Mouse (Mus musculus): Measurements from ENCODE around the gene Wfdc16.

The Wfdc16 gene

DNA sequence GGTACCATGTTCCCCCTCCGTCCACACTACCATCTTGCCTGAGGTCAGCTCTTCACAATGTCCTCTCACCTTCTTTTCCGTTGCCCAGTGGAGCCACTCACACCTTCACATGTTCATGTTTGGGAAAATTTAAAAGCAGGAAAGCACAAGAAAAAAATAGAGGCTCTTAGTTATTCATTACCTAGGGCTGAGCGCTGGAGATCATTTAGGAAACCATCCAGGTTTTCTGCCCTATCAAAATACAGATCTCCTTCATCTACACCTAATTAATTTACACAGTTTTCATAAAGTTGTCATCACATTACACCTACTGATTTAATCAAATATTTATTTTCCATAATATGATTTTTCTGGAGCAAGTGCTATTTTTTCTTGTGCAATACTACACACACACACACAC, at the start of gene Wfdc16:
Gene Wfdc16 (minus strand): TSS at position 101 of the 400 bp plus-strand sequence.
- H3K4me3 ChIP-seq (replicated peaks; ENCODE audit: low read length) = no peak within 1 kb of the TSS
- H3K9me3 ChIP-seq (ENCODE audit: low read length) = no peaks in the 10 kb centered on the region
- H3K4me1 ChIP-seq (replicated peaks; ENCODE audit: low read depth, low read length) = peaks cover 28% of the 10 kb centered on the region
- H3K36me3 ChIP-seq (ENCODE audit: insufficient read depth, low read length) = no peaks in the 10 kb centered on the region
- H3K27me3 ChIP-seq (ENCODE audit: insufficient read depth, low read length) = 0 out of 2 replicates have a peak, but pooled peaks cover 3% of the 10 kb centered on the region
- TF ChIP-seq CTCF (conservative IDR thresholded peaks at IDR 0.05; ENCODE audit: low read length) = no peak
- TF ChIP-seq POU5F1 (IDR thresholded peaks at IDR 0.05; ENCODE audit: borderline replicate concordance, low read length) = no peak
- no peak for TF ChIP-seq NANOG (IDR thresholded peaks at IDR 0.05; ENCODE audit: borderline replicate concordance, low read length)

DNA sequence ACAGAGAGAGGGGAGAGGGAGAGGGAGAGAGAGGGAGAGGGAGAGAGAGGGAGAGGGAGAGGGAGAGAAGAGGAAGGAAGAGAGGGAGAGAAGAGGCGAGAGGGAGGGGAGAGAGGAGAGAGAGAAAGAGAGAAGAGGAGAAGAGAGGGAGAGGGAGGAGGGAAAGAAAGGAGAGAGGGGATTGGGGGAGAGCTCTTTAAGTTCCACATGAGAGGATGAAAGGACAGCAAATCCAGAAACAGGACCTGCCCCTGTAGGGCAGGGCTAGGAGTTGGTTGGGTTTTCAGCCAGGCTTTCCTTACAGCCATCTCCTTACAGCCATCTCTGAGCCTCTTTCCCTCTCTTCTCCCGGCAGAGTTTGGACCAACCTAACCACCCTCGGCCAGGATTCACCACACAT, 46.2 kb upstream of the Wfdc16 start, which contains the start of gene Wfdc13:
Gene Wfdc13 (plus strand): TSS at position 301 of the 400 bp plus-strand sequence.
- Histone ChIP-seq H3K9me3 (ENCODE audit: low read length) (no peaks in the 10 kb centered on the region), H3K4me3 (replicated peaks; ENCODE audit: low read length) (no peak within 1 kb of the TSS), H3K36me3 (ENCODE audit: insufficient read depth, low read length) (no peaks in the 10 kb centered on the region), H3K27me3 (ENCODE audit: insufficient read depth, low read length) (peaks cover 6% of the 10 kb centered on the region; the same call in 1 of the 2 replicates), H3K4me1 (replicated peaks; ENCODE audit: low read depth, low read length) (no peaks in the 10 kb centered on the region)
- no peak for TF ChIP-seq CTCF (conservative IDR thresholded peaks at IDR 0.05; ENCODE audit: low read length)

DNA sequence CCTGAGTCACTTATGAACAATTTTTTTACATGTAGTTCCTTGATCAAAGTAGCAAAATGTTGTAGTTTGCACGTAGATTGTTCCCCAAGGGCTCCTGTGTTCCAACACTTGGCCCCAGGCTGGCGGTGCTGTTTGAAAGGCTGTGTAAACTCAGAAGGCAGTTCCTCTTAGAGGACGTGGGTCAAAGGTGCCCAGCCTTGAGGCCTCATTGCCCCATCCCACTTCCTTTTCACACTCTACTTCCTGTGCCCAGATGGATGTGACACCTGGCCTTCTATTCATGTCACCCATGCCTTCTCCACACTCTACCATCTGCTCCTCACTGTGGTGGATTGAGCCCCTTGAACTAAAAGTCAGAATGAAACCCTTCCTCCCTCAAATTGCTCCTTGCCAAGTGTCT, 41.3 kb upstream of the Wfdc16 start:
- Histone ChIP-seq H3K36me3 (ENCODE audit: insufficient read depth, low read length) (no peaks in the 10 kb centered on the region), H3K27me3 (ENCODE audit: insufficient read depth, low read length) (no peaks in the 10 kb centered on the region), H3K9me3 (ENCODE audit: low read length) (no peaks in the 10 kb centered on the region), H3K4me3 (replicated peaks; ENCODE audit: low read length) (no peak overlapping the region), H3K4me1 (replicated peaks; ENCODE audit: low read depth, low read length) (peaks cover 4% of the 10 kb centered on the region; the same call in 1 of the 2 replicates)
- TF ChIP-seq NANOG (IDR thresholded peaks at IDR 0.05; ENCODE audit: borderline replicate concordance, low read length) = no peak
- no peak for TF ChIP-seq CTCF (conservative IDR thresholded peaks at IDR 0.05; ENCODE audit: low read length)

DNA sequence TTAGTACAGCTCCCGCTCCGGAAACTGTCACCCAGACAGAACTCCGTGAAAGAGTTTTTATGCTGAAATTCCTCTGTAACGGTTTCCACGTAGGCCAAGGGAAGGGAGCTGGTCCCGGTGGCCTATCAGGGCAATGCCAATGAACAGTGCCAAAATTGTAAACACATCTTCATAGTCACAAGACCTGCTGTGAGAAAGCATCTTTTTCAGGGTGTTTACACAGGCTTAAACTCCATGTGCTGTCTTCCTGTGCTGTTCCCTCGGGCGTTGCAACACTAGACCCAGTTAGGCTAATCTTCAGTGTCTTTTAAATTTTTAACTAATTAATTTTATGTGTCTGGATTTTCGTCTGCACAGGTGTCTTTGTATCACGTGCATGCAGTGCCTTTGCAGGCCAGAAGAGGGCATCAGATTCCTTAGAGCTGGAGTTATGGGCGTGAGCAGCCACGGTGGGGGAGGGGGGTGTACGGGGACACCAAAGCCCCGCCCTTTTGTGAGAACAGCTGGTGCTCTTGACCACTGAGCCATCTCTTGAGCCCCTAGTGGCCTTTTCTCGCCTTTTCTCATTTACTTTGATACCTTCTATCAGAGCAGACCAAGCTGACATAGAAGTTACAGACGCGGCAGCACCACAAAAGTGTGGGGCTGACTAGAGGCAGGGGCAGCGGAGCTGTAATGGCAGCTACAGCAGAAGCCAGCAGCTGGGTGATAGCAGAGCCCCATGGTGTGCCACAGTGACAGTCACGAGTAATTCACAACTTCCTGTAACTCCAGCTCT, 40.4 kb upstream of the Wfdc16 start:
- Histone ChIP-seq H3K36me3 (ENCODE audit: insufficient read depth, low read length) (no peaks in the 10 kb centered on the region), H3K4me1 (replicated peaks; ENCODE audit: low read depth, low read length) (peaks cover 4% of the 10 kb centered on the region; the same call in 1 of the 2 replicates), H3K4me3 (replicated peaks; ENCODE audit: low read length) (no peak overlapping the region), H3K27me3 (ENCODE audit: insufficient read depth, low read length) (no peaks in the 10 kb centered on the region), H3K9me3 (ENCODE audit: low read length) (no peaks in the 10 kb centered on the region)
- TF ChIP-seq POU5F1 (IDR thresholded peaks at IDR 0.05; ENCODE audit: borderline replicate concordance, low read length) (no peak), CTCF (conservative IDR thresholded peaks at IDR 0.05; ENCODE audit: low read length) (peak; percentile 31)

DNA sequence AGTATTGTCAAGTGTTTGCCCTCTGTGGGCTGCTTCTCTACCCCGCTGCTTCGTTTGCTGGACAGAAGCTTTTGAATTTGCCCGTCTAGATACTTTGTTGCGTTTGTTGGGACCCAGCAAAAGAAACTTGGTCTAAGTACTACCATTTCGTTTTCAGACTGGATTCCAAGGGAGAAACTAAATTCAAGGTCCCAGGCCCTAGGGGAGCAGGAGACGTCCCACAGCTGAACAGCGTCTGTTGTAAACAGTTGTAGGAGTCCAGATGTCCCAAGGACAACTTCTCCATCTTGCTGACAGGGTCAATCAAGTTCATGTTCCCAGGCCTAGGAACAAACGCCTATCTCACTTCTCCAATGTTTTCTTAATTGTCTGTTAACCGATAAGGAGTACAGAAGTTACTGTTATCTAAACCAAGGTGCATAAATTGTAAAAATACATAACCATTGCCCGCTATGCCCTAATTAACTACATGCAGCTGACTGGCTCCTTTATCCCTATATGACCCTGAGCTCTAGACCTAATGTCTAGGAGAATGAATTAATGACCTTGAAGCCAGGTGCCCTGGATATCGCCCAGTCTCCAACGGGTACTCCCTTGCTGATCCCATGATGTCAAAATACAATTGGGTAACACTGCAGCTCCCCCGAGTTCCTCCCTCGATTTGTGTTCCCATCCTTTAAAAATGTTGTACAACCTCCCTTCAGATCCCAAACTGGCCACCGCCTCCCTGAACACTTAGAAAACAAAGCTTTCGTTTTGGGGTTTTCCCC, 38.5 kb upstream of the Wfdc16 start:
- Histone ChIP-seq H3K4me3 (replicated peaks; ENCODE audit: low read length) (no peak overlapping the region), H3K9me3 (ENCODE audit: low read length) (peaks cover 4% of the 10 kb centered on the region), H3K36me3 (ENCODE audit: insufficient read depth, low read length) (no peaks in the 10 kb centered on the region), H3K4me1 (replicated peaks; ENCODE audit: low read depth, low read length) (peaks cover 4% of the 10 kb centered on the region; the same call in 1 of the 2 replicates), H3K27me3 (ENCODE audit: insufficient read depth, low read length) (no peaks in the 10 kb centered on the region; the same call in 1 of the 2 replicates)
- TF ChIP-seq CTCF (conservative IDR thresholded peaks at IDR 0.05; ENCODE audit: low read length) (no peak), POU5F1 (IDR thresholded peaks at IDR 0.05; ENCODE audit: borderline replicate concordance, low read length) (no peak), NANOG (IDR thresholded peaks at IDR 0.05; ENCODE audit: borderline replicate concordance, low read length) (no peak)

DNA sequence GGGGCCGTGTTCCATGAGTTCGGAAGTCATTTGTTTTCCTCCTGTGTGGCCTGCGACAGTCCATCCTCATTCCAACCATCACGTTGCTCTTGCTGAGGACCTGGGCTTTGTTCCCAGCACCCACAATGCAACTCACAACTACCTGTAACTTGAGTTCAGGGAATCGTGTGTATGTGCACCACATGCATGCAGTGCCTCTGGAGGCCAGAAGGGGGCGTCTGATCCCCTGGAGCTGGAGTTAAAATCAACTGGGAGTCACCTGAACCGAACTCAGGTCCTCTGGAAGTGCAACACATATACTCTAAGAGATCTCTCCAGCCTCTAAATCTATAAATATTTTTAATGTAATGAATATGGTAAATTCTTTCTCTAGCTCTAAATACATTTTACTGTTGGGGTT, 37.5 kb upstream of the Wfdc16 start:
- TF ChIP-seq NANOG (IDR thresholded peaks at IDR 0.05; ENCODE audit: borderline replicate concordance, low read length) (no peak), CTCF (conservative IDR thresholded peaks at IDR 0.05; ENCODE audit: low read length) (peak; percentile 80)
- Histone ChIP-seq H3K4me3 (replicated peaks; ENCODE audit: low read length) (no peak overlapping the region), H3K27me3 (ENCODE audit: insufficient read depth, low read length) (no peaks in the 10 kb centered on the region; the same call in 1 of the 2 replicates), H3K4me1 (replicated peaks; ENCODE audit: low read depth, low read length) (peaks cover 4% of the 10 kb centered on the region; the same call in 1 of the 2 replicates), H3K36me3 (ENCODE audit: insufficient read depth, low read length) (no peaks in the 10 kb centered on the region), H3K9me3 (ENCODE audit: low read length) (peaks cover 4% of the 10 kb centered on the region)

GRCm38 (mm10) chr2:164673987-164674386, 35.4 kb upstream of the Wfdc16 start, which contains the start of gene Wfdc11:
Wfdc11 (minus strand) TSS chr2:164674087.
- Histone ChIP-seq H3K36me3 (ENCODE audit: insufficient read depth, low read length) (no peaks in the 10 kb centered on the region), H3K27me3 (ENCODE audit: insufficient read depth, low read length) (peaks cover 2% of the 10 kb centered on the region; the same call in 1 of the 2 replicates), H3K4me3 (replicated peaks; ENCODE audit: low read length) (no peak within 1 kb of the TSS), H3K4me1 (replicated peaks; ENCODE audit: low read depth, low read length) (peaks cover 4% of the 10 kb centered on the region; the same call in 1 of the 2 replicates), H3K9me3 (ENCODE audit: low read length) (peaks cover 4% of the 10 kb centered on the region)
- TF ChIP-seq NANOG (IDR thresholded peaks at IDR 0.05; ENCODE audit: borderline replicate concordance, low read length) (no peak), POU5F1 (IDR thresholded peaks at IDR 0.05; ENCODE audit: borderline replicate concordance, low read length) (no peak), CTCF (conservative IDR thresholded peaks at IDR 0.05; ENCODE audit: low read length) (no peak)

- H3K9me3 ChIP-seq (ENCODE audit: low read length) = peaks cover 19% of the 10 kb centered on the region
- H3K4me3 ChIP-seq (replicated peaks; ENCODE audit: low read length) = no peak overlapping the region
- H3K36me3 ChIP-seq (ENCODE audit: insufficient read depth, low read length) = no peaks in the 10 kb centered on the region
- H3K4me1 ChIP-seq (replicated peaks; ENCODE audit: low read depth, low read length) = no peaks in the 10 kb centered on the region
- TF ChIP-seq CTCF (conservative IDR thresholded peaks at IDR 0.05; ENCODE audit: low read length) (no peak), POU5F1 (IDR thresholded peaks at IDR 0.05; ENCODE audit: borderline replicate concordance, low read length) (no peak), NANOG (IDR thresholded peaks at IDR 0.05; ENCODE audit: borderline replicate concordance, low read length) (no peak)
- H3K27me3 ChIP-seq (ENCODE audit: insufficient read depth, low read length) = peaks cover 2% of the 10 kb centered on the region; the same call in 1 of the 2 replicates
Observed at GRCm38 (mm10) chr2:164670938-164671337, 32.3 kb upstream of the Wfdc16 start.
